Mouse (Mus musculus): ENCODE results near the gene Raet1e. TPM values are rescaled to one million over a fixed set of nuclear protein-coding genes. Genes with fewer than 3 reads are reported as not detected.
"Not testable (repeated sequence)": the region's sequence is repeated elsewhere in the genome, so short reads cannot be mapped to it uniquely, and the experiment has no call there.

Raet1e gene
- polyA plus RNA-seq, 1 experiment from 2014 or later, result 2.4 TPM

- WGBS, result 81% methylated on average over 5 of the region's 5 CpGs
- no peak for ATAC-seq (ENCODE audit: low FRiP score)
- H3K27me3 ChIP-seq, result no peaks in the 10 kb centered on the region
Observed at GRCm38 (mm10) chr10:22302344-22303057, 144.1 kb downstream of the Raet1e start.

GRCm38 (mm10) chr10:22303736-22304135, 145.4 kb downstream of the Raet1e start:
- Histone ChIP-seq H3K9me3 (no peaks in the 10 kb centered on the region), H3K27ac (no peak overlapping the region), H3K4me3 (no peak overlapping the region), H3K36me3 (no peaks in the 10 kb centered on the region), H3K4me2 (no peak overlapping the region), H3K9ac (no peak overlapping the region), H3K27me3 (no peaks in the 10 kb centered on the region), H3K4me1 (replicated peaks) (no peaks in the 10 kb centered on the region)
- no peak for ATAC-seq (ENCODE audit: low FRiP score)
- 89% methylated on average over 6 of the region's 6 CpGs for WGBS

More at GRCm38 (mm10) chr10:22302344-22303057, 144.1 kb downstream of the Raet1e start:
- Histone ChIP-seq H3K4me2 (no peak overlapping the region), H3K27ac (no peak overlapping the region), H3K4me3 (no peak overlapping the region), H3K36me3 (no peaks in the 10 kb centered on the region), H3K9ac (no peak overlapping the region), H3K9me3 (no peaks in the 10 kb centered on the region), H3K4me1 (replicated peaks) (no peaks in the 10 kb centered on the region)

- no peaks in the 10 kb centered on the region for H3K9me3 ChIP-seq
- no peaks in the 10 kb centered on the region for H3K4me1 ChIP-seq (replicated peaks)
- ATAC-seq (ENCODE audit: low FRiP score), result no peak
- no peaks in the 10 kb centered on the region for H3K27me3 ChIP-seq
- H3K36me3 ChIP-seq, result no peaks in the 10 kb centered on the region
- no peak overlapping the region for H3K27ac ChIP-seq
- H3K4me2 ChIP-seq, result no peak overlapping the region
- WGBS, result 81% methylated on average over 4 of the region's 4 CpGs
- H3K9ac ChIP-seq, result no peak overlapping the region
- H3K4me3 ChIP-seq, result no peak overlapping the region
Observed at GRCm38 (mm10) chr10:22305801-22306200, 147.4 kb downstream of the Raet1e start.

- Histone ChIP-seq H3K9me3 (no peaks in the 10 kb centered on the region), H3K4me2 (no peak overlapping the region), H3K9ac (no peak overlapping the region), H3K27ac (no peak overlapping the region), H3K4me3 (no peak overlapping the region), H3K4me1 (replicated peaks) (no peaks in the 10 kb centered on the region), H3K27me3 (no peaks in the 10 kb centered on the region), H3K36me3 (no peaks in the 10 kb centered on the region)
- ATAC-seq (ENCODE audit: low FRiP score), result no peak
- WGBS, result 60% methylated on average over 4 of the region's 4 CpGs
Observed at GRCm38 (mm10) chr10:22306452-22306851, 148.1 kb downstream of the Raet1e start.

DNA sequence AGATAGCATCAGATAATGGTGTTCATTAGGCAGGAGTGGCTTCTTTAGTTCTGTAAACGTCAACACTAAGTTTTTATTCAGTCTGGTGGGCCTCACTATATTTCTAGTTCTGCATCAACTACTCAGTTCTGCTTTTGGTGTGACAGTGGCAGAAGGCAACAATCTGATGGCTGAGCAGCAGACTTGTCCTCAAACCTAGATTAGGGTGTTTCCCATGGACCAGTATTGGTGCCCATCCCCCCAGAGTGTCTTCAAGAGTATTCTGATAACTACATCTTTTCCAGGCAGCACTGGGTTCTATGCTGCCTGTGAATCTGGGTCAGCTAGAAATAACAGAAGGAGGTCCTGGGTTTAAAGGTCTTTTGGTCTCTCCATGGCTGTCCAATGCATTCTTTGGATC, 149.9 kb downstream of the Raet1e start:
- Histone ChIP-seq H3K4me3 (no peak overlapping the region), H3K27ac (no peak overlapping the region), H3K4me2 (no peak overlapping the region), H3K36me3 (no peaks in the 10 kb centered on the region), H3K9me3 (no peaks in the 10 kb centered on the region), H3K9ac (no peak overlapping the region), H3K4me1 (replicated peaks) (no peaks in the 10 kb centered on the region), H3K27me3 (no peaks in the 10 kb centered on the region)
- no peak for ATAC-seq (ENCODE audit: low FRiP score)
- 76% methylated on average over 1 of the region's 1 CpGs for WGBS

DNA sequence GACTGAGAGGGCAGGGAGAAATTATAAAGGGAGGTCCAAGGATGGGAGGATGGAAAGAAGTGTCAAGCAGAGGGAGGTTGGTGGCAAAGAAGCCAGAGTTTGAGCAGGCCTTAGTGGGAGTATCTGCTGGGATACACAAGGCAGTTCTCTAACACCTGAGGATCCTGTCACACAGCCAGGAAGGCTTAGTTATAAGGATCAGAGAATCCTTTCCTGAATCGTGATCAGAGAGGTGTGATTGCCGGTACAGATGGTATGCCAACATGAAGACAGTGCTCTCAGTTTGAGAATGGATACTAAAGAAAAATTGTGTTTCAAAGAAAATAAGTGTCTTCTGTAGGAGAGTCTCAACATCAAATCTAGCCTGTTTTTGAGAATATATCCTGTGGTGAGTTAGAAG, 164.5 kb downstream of the Raet1e start:
- no peak overlapping the region for H3K4me3 ChIP-seq
- no peak overlapping the region for H3K4me2 ChIP-seq
- no peak overlapping the region for H3K9ac ChIP-seq
- ATAC-seq (ENCODE audit: low FRiP score), result no peak
- no peak overlapping the region for H3K27ac ChIP-seq
- no peaks in the 10 kb centered on the region for H3K36me3 ChIP-seq
- no peaks in the 10 kb centered on the region for H3K27me3 ChIP-seq
- H3K4me1 ChIP-seq (replicated peaks), result no peaks in the 10 kb centered on the region
- no peaks in the 10 kb centered on the region for H3K9me3 ChIP-seq
- 96% methylated on average over 2 of the region's 2 CpGs for WGBS

DNA sequence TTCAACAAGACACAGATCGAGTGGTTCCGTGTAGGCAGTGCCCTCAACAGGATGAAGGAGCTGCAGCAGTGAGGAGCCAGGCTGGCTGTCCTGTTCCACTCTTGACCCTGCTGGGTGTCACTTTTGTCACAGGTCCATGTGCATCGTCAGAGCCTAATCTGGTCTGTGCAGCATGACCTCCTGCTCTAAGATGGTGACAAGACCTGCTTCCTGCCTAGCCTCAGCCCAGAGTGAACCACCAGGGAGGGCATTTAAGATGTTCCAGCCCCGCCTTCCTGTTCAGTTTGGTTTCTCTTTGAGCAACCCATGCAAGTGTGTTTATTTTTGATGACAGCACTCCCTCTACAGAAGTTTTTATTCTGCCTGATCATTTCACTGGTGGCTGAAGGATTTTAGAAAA, 187.4 kb downstream of the Raet1e start:
- not testable (repeated sequence) for H3K4me2 ChIP-seq; H3K36me3 ChIP-seq; H3K4me3 ChIP-seq; H3K27ac ChIP-seq; H3K27me3 ChIP-seq; H3K4me1 ChIP-seq (replicated peaks); H3K9ac ChIP-seq; ATAC-seq (ENCODE audit: low FRiP score); H3K9me3 ChIP-seq
- 83% methylated on average over 4 of the region's 4 CpGs for WGBS

- H3K9ac ChIP-seq; H3K4me2 ChIP-seq; ATAC-seq (ENCODE audit: low FRiP score); H3K36me3 ChIP-seq; H3K27ac ChIP-seq; H3K27me3 ChIP-seq; H3K4me1 ChIP-seq (replicated peaks); H3K9me3 ChIP-seq; H3K4me3 ChIP-seq: not testable (repeated sequence)
- WGBS, result 85% methylated on average over 6 of the region's 6 CpGs
Observed at GRCm38 (mm10) chr10:22353548-22354195, 195.3 kb downstream of the Raet1e start.

DNA sequence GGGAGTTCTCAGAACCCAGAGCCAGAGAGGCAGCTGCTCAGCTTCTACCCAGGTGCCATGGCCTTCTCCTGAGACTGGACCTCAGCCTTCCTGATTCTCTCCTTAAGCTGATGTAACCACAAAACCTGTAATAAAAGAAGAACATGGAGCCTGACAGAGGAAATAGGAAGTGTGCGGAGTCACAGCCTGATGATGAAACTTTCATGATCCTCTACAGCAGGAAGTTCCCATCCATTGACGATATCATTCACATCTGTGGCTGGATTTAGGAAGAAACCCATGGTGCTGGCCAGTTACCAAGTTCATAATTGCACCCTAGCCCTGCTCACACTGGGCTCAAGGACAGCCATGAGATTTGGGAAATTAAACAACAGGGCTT, 195.8 kb downstream of the Raet1e start:
- H3K36me3 ChIP-seq; ATAC-seq (ENCODE audit: low FRiP score); H3K4me2 ChIP-seq; H3K27ac ChIP-seq; H3K9me3 ChIP-seq; H3K4me3 ChIP-seq; H3K9ac ChIP-seq; H3K4me1 ChIP-seq (replicated peaks); H3K27me3 ChIP-seq: not testable (repeated sequence)
- 96% methylated on average over 2 of the region's 2 CpGs for WGBS

DNA sequence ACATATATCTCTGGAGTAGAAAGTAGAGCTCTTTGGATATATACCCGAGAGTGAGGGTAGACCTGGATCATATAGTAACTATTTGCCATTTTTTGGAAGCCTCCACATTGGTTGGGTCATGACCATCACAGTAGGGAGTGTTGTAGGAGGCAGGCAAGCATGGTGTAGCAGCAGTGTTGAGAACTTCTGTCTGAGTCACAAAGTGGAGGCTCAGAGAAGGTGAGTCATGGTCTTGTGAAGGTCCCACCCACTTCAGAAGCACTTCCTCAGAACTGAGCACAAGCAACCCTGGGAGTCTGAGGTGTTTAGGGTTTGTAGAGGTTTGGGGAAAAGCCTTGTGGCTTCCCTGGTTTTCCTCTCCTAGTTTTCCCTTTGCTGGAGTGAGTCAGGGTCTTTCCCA, 199.0 kb downstream of the Raet1e start:
- not testable (repeated sequence) for ATAC-seq (ENCODE audit: low FRiP score)

GRCm38 (mm10) chr10:22360252-22360651, 201.9 kb downstream of the Raet1e start, which contains the start of gene Raet1d:
Gene Raet1d, plus strand, starts transcription at chr10:22360552.
- H3K27ac ChIP-seq; H3K4me1 ChIP-seq (replicated peaks); H3K4me3 ChIP-seq; H3K9me3 ChIP-seq; H3K9ac ChIP-seq; ATAC-seq (ENCODE audit: low FRiP score); H3K4me2 ChIP-seq; H3K27me3 ChIP-seq; H3K36me3 ChIP-seq: not testable (repeated sequence)
- WGBS, result 79% methylated on average over 3 of the region's 3 CpGs

More for the DNA sequence above, 199.0 kb downstream of the Raet1e start:
- 89% methylated on average over 1 of the region's 1 CpGs for WGBS
- H3K27me3 ChIP-seq; H3K4me3 ChIP-seq; H3K9me3 ChIP-seq; H3K4me2 ChIP-seq; H3K27ac ChIP-seq; H3K4me1 ChIP-seq (replicated peaks); H3K9ac ChIP-seq; H3K36me3 ChIP-seq: not testable (repeated sequence)

DNA sequence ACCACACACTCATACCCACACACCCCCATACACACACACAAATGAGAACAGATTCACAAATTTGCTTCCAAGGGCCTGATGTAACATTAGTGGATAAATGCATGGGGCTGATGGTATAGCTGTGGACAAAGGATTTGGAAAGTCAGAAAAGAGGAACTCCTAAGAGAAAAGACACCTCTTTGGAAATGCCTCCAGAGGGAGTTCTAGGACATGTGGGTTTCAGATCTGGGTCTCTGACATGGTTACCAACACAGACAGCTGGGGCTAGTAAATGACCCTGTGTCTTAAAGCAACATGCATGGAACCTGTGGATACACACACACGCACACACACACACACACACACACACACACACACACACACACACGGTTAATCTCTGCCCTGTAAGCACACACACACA, 202.6 kb downstream of the Raet1e start:
- H3K4me1 ChIP-seq (replicated peaks); H3K4me3 ChIP-seq; H3K9ac ChIP-seq; H3K27ac ChIP-seq; H3K36me3 ChIP-seq; H3K27me3 ChIP-seq; H3K4me2 ChIP-seq; H3K9me3 ChIP-seq; ATAC-seq (ENCODE audit: low FRiP score): not testable (repeated sequence)
- 38% methylated on average over 2 of the region's 2 CpGs for WGBS

Data from hindbrain, embryonic 13.5 days (tissue).